Mouse (Mus musculus) frontal cortex, adult 2 months (tissue): ENCODE measurements around the gene Trp73. TPM values are rescaled to one million over a fixed set of nuclear protein-coding genes. Genes with fewer than 3 reads are reported as not detected.

Experiments used
- DNase-seq, 2 experiments: peaks; one replicate each; pipeline ENCODE4 v3.0.0; 2022; ENCODE audit warnings: low spot score in 1 of 2; ENCODE audit errors: extremely low spot score in 1 of 2
- polyA plus RNA-seq: library from polyadenylated mRNA; depleted of rRNA; stranded (reverse); fragments of >200 nt; gene quantifications from 2 replicates; pipeline ENCODE4 v1.2.3, GENCODE M21; 2012; rRNA removed

Gene Trp73
- 0.84 and 1.3 TPM in 2 replicates for polyA plus RNA-seq

DNA sequence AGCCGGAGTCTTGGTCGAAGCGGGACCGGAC, at the start of gene Trp73:
Gene Trp73, minus strand, starts transcription at position 27 of the 31 bp plus-strand sequence.
- DNase-seq: no peak

DNA sequence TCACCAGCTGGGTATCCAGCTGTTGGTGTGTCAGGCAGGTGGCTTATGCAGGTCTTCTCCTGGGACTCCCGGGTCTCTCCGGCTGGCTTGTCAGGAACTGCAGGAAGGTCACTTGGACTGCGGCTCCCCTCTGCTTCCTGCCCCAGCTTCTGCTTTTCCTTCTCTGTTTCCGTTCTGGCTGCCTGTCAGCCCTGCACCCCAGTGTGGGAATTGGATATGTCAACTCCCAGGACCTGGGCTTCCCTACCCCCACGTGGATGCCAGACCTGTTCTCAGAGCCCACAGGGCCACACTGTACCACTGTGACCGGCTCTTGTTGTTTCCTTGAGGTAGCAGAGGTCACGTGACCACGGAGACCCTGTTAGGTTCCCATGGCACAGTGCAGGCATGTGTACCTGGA, 48.9 kb upstream of the Trp73 start:
- no peak for DNase-seq

DNA sequence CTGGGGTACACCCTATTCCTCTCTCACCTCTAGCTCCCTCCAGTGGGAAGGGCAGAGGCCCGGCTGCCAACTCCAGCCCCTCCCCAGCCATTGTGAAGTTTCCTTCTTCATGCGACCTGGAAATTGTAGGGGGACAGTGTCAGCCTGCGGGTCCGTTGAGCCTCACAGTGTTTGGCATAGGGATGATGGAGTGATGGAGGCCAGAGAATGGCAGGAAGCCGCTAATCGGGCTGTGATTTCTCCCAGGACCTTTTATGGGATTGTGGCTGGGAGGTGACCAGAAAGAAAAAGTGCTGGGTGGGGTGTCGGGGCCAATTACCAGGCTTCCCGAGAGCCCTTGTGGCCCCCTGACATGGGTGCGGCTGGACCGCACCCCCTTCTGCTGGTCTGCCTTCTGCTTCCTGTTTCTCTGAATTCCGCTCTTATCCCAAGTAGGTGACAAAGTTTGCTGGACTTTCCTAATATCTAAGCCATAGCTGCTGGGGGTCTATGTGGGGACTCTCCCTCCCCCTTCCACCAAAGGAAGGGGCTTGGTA, 46.1 kb upstream of the Trp73 start:
- DNase-seq: no peak

DNA sequence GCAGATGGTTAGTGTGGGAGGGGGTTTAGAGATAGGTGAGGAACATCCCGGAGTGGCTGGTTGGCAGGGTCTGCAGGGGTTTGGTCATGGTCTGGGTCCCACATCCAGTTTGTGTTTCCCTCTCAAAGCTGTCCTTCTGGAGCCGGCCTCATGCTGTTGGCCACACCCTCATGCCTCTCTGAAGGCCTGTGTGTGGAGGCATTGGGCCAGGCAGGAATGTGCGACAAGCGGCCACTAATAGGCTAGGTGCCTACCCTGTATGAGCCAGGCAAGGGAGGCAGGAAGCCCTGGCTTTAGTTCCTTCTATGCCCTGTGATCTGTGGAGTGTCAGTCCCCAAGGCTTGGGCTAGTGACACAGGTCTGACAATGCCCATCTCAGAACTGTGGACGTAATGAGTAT, 45.0 kb upstream of the Trp73 start:
- DNase-seq: no peak

DNA sequence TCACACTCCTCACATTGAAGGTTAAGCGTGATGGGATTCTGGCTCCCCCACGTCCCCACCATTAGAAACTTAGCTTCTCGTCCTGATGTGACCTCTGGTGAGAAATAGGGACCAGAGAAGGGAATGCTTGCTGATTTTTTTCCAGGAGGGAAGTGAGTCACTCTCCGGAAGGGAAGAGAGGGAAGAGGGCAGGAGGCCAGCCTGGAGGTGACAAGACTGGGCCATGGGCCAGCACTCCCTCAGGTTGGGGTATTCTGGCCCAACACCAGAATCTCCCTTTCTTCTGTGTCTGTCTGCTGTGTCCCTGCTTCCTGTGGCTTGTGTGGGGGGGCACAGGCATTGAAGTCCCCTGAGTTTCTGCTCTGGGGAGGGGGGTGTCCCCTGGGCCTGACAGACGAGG, 43.6 kb upstream of the Trp73 start:
- no peak for DNase-seq

DNA sequence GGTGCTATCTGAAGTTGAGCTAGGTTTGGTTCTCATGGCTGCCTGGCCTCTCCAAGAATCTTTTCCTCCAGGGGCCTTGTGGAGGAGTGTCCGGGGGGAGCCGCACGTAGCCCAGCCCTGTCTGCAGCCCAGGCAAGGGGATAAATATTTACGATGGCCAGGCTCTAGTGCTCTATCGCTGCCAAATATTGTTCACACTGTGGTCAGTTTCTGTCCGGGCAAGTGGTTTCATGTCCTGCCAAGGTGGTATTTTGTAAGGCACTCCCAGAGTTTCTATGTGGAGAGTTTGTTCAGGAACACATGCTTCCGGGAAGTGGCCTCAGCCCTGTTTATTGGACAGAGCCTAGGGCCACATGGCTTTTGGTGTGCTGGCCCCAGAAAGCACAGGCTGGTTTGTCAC, 41.0 kb upstream of the Trp73 start:
- DNase-seq: no peak

DNA sequence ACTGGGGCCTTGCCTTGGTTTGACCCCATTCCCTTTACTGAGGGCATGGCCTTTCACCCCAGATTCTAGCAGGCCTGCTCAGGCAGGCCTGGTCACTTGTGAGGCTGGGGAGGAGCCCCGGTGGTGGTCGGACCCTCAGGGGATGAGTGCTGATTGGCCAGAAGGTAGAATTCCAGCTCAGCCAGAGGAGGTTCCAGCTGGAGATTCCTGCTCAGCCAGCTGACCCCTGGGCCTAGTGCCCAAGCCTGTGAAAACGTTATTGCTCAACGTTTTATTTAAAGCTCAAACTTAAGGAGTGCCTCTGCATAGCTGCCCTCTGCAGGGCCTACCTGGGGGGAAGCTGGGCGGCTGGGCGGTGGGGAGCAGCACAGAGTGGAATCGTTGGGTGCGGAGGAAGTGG, 37.2 kb upstream of the Trp73 start:
- no peak for DNase-seq

DNA sequence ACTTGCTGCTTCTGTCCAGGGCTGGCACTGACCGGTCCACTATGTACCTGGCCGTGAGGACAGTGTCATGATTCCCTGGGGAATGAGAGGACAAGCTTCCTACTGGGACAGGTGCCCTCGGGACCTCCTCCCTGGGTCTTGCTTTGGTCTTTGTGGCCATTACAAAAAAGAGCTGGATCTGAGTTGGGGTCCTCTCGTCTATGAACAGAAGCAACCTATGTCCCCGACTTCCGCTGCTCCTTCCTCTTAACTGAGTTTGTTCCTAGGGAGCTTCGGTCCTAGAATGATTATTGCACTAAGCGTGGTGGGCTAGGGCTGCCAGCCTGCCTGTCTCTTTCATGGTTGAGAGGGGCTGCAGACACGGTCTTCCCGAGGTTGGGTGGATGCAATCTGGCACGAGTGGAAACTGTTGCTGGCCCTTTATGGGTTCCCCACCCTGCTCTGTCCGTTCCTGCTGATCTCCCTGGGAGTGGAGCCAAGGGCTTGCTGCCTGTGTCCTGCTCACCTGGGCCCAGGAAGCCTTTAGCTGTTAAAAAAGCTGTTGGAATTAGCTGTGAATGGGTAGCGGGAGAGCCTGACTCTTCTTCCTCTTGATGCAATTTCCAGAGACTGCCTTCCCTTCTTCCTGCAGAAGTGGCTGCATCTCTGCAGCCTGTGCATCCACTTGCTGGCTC, 32.1 kb upstream of the Trp73 start:
- DNase-seq: no peak

DNA sequence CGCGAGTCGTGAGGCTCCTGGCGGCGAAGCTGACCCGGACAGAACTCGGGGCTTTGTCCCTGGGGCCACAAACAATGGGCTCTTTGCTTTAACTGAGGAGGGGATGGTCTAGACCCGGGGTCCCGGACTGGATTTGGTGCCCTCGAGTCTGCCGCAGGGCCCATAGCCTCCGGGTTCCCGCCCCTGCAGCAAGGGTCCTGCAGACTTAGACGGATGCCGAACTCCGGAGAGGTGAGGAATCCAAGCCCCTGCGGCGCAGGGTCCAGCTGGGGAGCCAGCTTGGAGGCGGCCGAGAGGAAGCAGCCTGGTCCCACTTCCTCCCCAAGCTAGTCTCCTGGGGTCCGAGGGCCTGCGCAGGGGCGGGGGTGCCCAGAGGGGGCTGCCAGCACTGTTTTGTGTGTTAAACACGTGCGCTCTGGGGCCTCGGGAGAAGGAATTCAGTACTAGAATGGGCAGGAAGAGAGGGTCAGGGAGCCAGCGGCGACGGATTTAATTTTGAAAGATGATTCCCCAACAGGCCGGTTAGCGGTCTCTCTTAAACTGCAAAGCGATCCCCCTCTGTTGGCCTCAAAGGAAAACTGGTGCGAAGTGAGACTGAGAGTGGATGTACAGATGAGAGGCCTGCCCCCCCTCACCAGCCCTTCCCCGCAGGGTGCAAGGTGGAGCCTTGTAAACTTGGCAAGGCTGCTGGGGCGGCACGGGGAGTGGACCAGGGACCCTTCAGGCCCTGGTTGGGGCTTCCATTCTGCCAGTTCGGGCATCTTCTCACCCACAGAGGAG, 31.3 kb upstream of the Trp73 start:
- no peak for DNase-seq

DNA sequence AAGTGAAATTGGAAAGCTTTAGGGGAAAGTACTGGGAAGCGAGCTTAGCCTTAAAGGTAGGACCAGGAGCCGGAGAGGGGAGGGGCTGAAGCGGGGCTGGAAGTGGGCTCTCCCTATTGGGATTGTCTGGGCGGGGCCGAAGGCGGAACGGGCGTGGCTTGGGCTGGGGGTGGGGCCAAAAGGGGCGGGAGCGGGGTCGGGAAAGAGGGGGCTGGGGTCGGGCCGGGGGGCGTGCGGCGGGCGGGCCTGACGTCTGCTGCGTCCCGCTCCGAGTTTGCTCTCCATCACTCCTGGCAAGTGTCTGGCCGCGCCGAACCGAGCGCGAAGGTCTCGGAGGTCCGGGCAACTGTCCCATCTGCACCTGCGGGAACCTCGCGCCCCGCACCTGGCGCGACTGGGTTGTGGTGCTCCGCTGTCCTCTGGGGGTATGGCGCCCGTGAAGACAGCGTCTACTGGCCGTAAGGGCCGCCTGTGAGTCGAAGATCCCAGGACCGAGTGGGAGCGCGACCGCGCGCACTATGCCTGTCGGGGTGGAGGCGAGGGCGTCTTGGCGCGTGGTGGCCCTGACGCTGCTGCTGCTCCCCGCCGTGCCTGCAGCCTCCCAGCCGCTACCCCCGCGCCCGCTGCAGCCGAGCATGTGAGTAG, 30.6 kb upstream of the Trp73 start, which contains the start of gene Megf6:
Gene Megf6, plus strand, starts transcription at position 225 of the 645 bp plus-strand sequence.
- DNase-seq: peak in 1 of 2 experiments; percentile 38

DNA sequence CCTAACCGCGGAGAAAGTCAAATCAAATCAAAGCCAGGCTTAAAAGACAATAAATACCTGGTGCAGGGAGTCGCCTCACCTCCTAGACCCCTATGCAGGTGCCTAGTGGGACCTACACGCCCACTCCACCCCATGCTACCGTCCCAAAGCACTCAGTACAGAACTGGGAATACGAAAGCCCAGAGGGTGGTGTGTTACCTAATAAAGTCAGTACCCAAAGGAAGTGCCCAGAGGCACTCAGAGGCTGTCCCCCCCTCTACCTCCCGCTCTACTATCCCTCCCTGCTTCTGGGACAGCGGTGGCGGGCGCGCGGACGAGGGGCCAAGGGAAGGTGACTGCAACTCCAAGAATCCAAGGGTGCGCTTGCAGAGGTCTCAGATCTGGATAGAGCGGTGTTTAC, 30.0 kb upstream of the Trp73 start:
- no peak for DNase-seq

DNA sequence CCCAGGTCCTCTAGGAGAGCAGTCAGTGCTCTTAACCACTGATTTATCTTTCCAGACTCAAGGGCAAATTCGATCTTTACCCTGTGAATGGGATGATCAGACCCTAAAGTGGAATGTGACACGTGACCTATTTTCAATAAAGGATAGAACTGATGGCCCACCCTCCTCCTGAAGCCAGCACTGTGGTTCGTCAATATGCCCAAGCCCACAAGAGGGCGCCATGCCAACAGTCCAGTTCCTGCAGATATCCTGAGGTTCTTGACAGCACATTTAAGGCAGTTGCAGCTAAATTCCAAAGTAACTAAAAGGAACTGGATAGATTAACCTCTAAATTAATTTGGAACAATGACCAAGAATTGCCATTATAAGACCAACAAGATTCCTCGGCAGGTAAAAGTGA, 27.0 kb upstream of the Trp73 start:
- DNase-seq: peak in 1 of 2 experiments; percentile 67

DNA sequence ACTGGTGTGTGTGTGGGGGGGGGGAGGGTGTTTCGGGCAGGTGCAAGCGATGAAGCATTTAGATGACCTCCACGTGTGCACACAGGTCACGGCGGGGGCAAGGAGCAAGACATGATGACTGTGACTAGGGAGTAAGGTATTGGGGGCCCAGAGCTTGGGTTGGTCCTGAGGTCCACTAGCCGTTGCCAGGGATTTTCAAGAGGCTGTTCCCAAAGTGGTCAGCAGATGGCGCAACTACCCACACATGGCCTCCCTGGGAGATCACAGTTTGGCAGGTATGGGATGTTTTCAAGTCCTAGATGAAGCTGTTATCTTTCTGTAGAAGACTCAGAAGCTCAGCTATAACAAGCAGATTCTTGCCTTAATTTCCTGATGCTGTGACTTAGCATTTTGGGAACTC, 23.3 kb upstream of the Trp73 start:
- peak in 1 of 2 experiments; percentile 84 for DNase-seq

DNA sequence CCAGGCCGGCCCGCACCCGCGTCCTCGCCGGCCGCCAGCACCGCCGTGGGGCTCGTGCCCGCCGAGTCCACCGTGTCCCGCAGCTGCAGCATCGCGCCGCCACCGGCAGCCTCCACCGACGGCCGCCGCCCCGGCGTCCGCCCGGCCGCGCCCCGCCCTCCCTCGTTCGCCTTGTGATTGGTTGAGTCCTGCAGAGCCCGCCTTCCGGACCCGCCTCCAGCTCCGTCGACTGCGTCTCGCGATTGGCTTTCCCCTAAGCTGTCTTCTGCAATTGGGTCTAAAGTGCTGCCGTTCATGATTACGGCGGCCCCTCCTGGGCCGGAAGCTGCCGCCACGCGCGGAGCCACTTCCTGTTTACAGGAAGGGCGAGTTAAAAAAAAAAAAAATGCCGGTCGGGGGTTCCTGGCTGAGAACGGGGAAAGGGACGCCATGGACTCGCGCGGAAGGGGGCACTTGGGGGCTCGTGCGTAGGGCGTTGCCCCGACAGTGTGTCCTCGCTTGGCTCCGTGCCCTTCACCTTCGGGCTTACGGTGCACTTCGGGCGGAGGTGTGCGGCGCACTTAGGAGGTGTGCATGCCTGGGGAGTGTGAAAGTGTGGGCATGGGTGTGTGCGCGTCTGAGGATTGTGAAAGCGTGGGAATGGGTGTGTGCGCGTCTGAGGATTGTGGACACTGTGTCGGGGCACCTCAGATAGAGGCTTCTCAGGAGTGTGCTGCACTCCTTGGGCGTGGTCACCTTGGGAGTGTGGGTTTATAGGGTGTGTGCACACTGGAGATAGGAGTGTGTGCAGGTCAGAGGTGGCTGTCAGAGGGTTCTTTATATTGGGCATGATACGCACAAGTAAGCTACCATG, 20.8 kb upstream of the Trp73 start, which contains the start of gene Tprgl:
Gene Tprgl, minus strand, starts transcription at position 129 of the 853 bp plus-strand sequence.
- peak; percentile 95 to 97 for DNase-seq

DNA sequence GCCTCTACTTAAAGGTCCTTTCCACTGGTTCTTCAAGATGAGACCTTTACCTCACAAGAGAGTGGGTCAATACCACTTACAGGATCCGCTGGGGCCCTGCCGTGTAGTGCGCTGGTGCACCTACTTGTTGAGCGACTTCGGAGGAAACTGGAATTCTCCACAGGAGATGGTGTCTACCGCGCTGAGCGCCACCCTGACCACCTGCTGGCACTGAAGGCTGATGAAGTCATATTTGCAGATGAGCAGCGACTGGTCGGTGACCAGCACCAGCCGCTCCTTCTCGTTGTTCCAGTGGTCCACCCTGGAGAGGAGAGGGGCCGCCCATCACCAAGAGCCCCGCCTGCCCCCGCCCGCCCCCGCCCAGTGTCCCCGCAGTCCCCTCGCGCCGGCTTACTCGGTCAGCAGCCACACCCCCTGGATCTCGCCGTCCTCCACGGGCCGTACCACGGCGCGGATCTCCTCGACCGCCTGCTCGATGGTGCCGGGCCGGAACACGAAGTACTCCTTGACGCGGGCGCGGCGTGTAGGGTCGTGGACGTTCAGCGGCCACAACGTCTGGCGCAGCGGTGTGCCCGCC, 20.0 kb upstream of the Trp73 start:
- no peak for DNase-seq

DNA sequence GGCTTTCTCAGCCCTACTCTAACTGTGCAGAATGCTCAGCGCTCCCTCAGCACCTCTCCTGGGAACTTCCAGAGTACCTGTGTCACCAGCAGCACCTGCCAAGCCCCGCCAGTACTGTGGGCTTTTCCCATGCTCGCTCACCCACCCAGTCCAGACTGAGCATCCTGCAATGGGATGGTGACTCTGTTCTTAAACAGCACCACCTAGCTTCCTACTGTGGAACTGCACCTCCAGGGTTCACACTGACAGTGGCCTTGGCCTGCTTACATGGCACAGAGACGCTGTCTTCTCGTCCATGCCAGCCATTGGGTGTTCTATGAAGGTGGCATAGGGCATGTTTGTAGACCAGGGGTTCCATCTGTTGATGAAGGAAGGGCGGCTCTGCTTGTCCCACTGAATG, 19.0 kb upstream of the Trp73 start:
- peak; percentile 71 to 91 for DNase-seq

DNA sequence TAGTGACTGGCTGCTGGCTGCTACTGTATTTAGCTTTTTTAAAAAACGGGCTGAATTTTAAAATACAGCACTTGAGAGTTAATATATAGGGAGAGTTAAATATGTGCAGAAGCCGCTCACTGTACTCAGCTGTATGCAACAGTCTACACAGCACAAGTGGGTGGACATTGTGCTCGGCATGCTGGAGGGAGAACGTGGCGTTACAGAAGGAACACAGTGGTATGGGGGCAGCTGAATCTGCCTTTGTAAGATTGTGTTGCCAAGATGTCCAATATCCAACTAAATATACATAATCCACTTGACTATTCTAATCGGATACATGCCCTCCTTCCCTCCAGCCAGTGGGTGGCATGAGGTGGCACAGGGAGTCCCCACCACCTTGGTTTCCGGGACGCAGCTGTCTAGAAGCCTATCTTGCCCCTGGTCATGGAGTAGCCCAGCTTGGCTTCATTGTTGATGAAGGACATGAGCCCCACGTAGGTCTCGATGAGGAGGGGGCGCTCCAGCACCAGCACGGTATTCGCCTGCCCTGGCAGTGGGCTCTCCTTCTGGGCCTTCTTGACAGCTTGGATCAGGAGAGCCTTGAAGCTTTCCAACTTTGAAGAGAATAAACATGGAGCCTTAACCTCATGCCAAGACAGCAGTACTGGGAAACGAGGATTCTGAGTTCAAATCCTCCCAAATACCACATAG, 18.1 kb upstream of the Trp73 start:
- DNase-seq: peak in 1 of 2 experiments; percentile 51

DNA sequence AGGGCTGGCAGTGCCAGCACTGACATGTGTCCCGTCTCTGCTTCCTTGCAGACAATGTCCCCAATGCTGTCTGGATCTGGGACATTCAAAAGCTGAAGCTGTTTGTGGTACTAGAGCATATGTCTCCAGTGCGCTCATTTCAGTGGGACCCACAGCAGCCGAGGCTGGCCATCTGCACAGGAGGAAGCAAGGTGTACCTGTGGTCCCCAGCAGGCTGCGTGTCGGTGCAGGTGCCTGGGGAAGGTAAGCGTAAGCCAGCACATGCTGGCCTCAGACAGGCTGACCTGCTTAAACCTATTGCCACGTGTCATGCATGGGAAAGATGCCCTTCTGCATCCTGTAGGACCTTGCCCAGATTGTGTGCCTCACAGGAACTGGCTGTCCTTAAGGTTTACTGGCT, 16.0 kb upstream of the Trp73 start:
- DNase-seq: no peak

DNA sequence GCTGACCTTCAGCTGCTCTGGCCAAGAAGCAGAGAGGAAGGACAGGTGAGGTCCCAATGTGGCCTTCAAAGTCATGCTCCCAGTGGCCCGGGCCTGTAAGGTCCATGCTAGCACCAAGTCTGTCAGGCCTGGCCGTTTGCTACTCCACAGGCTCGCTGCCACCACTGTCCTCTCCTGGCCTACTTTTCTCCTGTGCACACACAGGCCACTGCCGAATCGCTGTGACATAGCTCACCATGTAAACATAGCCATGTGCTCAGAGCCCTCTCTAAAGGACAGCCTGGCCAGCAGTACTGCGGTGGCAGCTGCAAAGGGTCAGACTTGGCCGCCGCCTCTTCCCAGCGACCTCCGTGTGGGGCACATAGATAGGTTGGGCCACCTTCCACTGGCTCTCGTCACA, 14.1 kb upstream of the Trp73 start:
- no peak for DNase-seq

DNA sequence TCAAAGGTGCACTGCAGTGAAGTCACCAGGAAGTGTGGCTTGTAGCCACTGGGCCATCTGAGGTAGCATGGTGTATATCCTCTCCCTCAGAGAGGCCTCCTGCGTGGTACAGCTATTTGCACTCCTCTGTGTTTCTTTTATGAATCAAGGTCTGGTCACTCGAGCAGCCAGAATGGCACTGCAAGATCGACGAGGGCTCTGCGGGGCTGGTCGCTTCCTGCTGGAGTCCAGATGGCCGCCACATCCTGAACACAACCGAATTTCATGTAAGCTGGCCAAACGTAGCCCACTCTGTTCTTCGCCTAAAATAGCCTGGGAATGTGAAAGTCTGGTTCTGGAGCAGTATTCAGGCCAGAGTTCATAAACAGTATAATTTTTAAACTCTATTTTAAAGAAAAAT, 6.3 kb upstream of the Trp73 start:
- no peak for DNase-seq
